Mouse (Mus musculus) fibroblast of lung, adult 2 months (primary cell): ENCODE data around the gene Zfp697.

Experiments used
- DNase-seq: peaks from one replicate; pipeline ENCODE4 v3.0.0-alpha.2; 2011; ENCODE audit warnings: low read depth

Gene Zfp697

DNA sequence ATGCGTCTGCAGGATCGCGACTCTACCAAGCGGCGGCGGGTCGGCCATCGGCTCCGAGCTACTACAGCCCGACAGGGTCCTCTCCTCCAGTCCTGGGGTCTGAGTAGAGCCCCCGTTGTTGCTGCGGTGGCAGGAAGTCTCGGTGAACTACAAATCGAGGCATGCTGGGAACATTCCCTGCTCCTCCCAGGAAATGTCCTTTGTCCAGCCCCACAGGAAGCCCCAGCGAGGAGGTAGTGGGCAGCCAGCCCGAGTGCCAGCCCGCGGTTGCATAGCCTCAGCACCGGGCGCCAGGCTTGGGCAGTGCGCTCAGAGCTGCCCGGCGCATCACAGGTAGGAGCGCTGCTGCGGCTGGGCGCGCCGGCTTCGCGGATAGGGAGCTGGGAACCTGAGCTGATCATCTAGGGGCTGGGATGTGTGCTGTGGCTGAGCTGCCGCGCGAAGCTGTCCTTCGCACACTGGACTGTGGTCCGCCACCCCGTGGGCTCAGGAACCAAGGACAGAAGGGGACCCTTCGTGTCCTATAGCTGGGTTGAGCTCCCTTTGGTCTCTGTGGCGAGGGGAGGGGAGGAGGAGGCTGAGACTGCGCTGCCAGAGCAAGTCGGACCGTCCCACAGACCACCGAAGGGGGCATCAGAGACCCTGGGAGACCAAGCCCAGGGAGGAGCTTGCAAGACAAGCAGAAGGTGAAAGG is at the start of gene Zfp697:
Gene Zfp697 (plus strand): TSS at position 216 of the 694 bp plus-strand sequence.
- DNase-seq: no peak

GRCm38 (mm10) chr3:98334010-98334409 is 48.3 kb upstream of the Zfp697 start:
- no peak for DNase-seq

- DNase-seq: no peak
Observed at GRCm38 (mm10) chr3:98335331-98335730, 46.9 kb upstream of the Zfp697 start.

DNA sequence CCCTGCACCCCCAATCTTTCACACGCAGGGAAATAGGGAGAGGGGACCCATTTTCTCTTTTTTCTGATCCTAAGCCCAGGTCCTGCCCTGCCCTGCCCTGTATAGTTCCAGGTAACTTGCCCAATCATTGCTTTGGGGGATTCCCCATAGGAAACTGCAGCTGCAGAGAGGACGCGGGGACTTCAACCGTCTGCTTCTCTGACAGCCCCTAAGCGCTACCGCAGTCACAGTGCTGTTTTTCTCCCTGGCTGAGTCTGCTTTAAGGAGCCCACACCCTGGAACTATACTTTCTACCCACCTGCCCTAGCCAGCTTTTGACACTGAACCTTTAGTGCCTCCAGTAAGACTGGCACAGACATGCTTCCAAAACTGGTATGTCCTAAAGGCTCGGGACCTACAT is 46.4 kb upstream of the Zfp697 start:
- no peak for DNase-seq

- DNase-seq: no peak
Observed at GRCm38 (mm10) chr3:98336661-98337654, 45.3 kb upstream of the Zfp697 start.

DNA sequence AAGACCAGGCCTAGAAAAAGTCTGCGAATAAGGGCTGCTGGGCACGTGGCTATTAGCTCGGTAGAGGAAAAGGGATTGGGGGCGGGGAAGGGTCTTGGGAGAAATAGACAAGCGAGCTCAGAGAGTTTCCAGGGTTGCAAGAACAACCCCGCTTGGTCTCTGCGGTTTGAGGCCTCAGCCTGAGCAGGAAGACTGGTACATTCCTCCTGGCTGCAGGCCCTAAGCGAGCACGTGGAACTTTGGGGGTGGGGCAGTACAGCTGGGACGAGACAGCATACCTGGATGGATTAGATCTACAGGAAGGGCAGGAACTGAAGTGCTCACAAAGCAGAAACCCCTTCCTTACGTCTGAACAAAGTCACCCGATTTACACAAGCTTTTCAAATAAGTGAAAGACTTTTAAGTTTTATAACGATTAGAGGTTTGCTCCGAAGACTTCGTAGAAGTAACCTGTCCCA is 43.6 kb upstream of the Zfp697 start:
- DNase-seq: peak; percentile 45

DNA sequence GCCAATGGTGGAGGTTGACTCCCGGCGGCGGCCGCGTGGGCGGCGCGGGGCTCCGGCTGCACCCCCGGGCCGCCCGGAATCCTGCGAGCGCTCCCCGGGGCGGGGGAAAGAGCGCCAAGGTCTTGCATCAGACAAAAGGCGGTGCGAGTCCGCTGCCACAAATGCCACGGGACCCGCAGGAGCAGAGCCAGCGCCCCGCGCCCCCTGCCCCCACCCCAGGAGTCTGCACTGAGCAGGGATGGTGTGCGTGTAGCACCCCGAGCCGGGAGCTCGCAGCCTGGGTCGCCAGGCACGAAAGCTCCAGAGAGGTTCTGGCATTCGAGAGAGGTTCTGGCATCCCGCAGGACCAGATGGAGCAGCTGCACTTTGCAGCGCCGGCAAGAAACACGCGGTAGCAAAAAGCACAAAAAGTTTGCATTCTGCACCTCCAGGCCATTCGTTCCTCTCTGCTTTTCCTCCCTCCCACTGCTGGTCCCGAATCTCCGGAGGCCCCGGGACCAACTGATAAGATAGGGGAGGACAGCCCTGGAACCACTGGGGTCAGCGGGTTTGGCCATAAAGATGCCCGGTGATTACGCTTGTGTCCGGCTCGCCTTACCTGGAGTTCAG is 43.1 kb upstream of the Zfp697 start:
- DNase-seq: peak; percentile 18

- DNase-seq: peak; percentile 76
Observed at GRCm38 (mm10) chr3:98339706-98340109, 42.6 kb upstream of the Zfp697 start, which contains the start of gene Phgdh. Gene Phgdh (minus strand): TSS chr3:98339990.

GRCm38 (mm10) chr3:98340818-98341594 is 41.3 kb upstream of the Zfp697 start:
- DNase-seq: no peak

GRCm38 (mm10) chr3:98343235-98343634 is 39.0 kb upstream of the Zfp697 start:
- DNase-seq: no peak

- DNase-seq: no peak
Observed at GRCm38 (mm10) chr3:98348106-98348505, 34.2 kb upstream of the Zfp697 start.

GRCm38 (mm10) chr3:98348705-98349104 is 33.6 kb upstream of the Zfp697 start:
- no peak for DNase-seq

DNA sequence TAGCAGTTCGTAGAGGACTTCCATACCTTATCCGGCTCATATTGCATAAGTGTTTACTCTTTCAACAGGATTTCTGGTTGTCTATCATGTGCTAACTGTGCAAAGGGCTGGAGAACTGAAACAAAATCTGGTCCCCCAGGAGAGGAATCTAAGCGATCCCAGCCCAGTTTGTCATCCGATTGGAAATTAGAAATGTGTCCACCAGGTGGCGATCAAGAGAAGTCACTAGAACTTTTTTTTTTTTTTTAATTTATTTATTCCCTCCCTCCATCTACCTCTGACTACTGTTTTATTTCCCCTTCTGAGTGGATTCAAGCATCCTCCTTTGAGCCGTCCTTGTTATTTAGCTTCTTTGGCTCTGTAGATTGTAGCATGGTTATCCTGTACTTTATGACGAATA is 28.4 kb upstream of the Zfp697 start:
- peak; percentile 26 for DNase-seq

DNA sequence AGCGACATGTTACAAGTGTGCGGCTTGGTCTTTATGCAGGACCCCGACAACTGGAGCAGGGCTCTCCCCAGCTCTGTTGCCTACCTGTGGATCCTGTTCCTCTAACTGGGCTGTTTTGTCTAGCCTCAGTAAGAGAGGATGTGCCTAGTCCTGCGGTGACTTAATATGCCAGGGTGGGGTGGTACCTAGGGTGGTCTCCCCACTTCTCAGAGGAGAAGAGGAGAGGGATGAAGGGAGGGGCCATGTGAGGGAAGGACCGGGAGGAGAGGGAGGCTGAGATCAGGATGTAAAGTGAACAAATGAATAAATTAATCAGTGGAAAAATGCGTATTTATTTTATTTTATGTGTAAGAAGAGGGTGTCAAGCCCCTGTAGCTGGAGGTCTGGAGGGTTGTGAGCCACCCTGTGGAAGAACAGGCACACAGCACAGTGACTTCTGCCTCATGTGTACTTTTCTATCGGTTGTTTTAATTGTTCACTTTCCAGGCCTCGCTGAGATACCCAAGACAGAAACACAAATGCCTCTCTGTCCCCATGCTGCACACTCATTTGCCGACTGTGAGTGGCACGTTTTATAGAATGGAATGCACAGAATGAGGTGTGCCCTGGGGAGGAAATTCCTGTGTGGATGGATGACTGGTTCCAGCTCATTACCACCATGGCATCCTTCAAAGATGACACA is 26.8 kb upstream of the Zfp697 start:
- DNase-seq: no peak

- no peak for DNase-seq
Observed at GRCm38 (mm10) chr3:98356026-98356365, 26.3 kb upstream of the Zfp697 start.

DNA sequence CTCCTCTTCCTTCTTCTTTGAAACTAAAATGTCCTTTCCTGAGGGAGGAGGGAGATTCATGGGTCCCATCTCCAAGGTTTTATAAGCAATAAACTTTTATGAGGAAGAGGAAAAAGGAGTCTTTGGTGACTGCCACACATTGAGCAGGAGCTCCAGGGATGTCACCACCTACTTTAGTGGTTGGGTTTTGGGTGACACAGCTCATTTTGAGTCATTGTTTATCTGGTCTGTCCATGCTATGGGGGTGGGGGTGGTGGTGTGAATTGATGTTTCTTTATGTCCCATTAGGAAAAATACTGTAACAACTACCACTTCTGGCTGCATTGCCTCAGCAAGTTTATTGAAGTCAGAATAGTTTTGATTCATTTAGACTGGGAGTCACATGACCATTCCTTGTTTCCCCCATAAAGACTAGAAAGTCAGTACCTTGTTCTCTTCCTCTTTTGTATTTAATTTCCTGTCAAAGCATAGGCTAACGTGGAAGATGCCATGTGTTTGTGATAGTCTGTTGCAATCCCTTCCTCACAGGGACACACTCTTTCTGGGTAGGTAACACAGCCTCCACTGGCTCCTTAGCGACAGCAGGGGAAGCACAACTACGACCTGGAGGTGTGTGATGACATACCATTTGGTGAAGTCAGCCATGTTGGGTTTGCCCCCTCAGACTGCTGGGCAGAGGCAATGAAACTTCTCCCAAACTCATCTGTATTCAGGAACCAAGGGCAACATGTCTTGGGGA is 25.5 kb upstream of the Zfp697 start:
- no peak for DNase-seq

GRCm38 (mm10) chr3:98362753-98363152 is 19.5 kb upstream of the Zfp697 start:
- DNase-seq: no peak

GRCm38 (mm10) chr3:98366086-98366485 is 16.2 kb upstream of the Zfp697 start:
- DNase-seq: no peak

DNA sequence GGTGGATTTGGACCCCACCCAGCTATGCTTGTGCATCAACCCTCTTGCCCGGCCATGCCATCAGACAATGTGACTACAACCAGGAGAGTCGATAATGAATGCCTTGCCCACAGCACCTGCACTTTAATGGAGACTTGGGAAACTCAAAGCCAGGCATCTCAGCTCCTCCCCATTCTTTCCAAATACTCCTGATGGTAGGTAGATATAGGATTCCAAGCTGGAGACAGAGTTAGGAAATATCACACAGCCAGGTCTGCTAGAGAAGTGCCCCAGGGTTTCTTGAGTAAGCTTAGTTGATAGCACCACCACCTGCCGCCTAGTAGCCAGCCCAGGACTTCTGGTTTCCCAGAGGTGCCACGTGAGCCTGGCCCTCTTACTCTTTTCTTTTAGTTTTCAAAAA is 15.4 kb upstream of the Zfp697 start:
- DNase-seq: no peak

DNA sequence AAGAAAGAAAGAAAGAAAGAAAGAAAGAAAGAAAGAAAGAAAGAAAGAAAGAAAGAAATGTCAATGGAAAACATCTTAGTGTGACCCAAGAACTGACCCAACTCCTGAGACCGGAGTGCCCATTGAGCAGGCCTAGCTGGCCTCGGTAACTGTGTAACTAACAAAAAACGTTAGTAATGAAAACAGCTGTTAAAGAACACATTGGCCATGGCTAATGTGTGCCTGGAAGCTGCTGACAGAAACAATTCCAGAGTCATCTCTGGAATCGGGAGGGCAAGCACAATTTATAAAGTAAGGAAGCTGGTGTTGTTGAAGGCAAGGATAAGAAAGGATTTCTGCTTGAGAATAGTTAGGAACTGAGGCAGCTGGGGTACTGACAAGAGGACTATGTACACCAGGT is 14.0 kb upstream of the Zfp697 start:
- DNase-seq: no peak

DNA sequence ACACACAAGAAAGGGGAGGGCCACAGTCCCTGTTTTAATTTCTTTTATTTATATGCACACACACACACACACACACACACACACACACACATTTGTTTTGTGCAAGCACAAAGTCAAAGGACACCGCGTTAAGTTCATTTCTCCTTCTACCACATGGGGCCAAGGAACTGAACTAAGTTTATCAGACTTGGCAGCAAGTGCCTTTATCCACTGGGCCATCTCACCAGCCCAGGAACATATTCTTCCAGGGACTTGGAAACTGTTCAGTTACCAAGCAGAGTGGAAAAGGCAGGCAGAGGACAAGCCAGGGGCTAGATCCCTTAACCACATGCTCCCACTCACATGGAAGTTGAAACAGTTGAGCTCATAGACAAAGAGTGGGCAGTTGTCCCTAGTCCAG is 13.5 kb upstream of the Zfp697 start:
- DNase-seq: no peak
